Mouse (Mus musculus) heart, embryonic 14.5 days (tissue): ENCODE results near the gene Gtf2h2. TPM values are rescaled to one million over a fixed set of nuclear protein-coding genes. Genes with fewer than 3 reads are reported as not detected.

Experiments used
- ATAC-seq: fragments of 200-750 bp; cut with Nextera tagmentation; 2 replicates; pipeline ENCODE4 v1.8.0; 2017; ENCODE audit warnings: low read depth, moderate TSS enrichment; ENCODE audit not compliant: insufficient number of reproducible peaks, insufficient read depth, low FRiP score
- H3K27ac ChIP-seq, 2 experiments: fragments of 200-500 bp in 1 of 2; fragments of 300-500 bp in 1 of 2; sonication (generic) in 1 of 2; replicated peaks in 1 of 2; 2 replicates each; pipeline ENCODE4 v1.5.1; 2012 to 2014; ENCODE audit warnings: low read depth in 2 of 2, low read length in 2 of 2, control low read depth in 1 of 2, mild to moderate bottlenecking in 1 of 2, mixed read lengths in 1 of 2; ENCODE audit not compliant: control insufficient read depth in 1 of 2, insufficient read depth in 1 of 2
- H3K27me3 ChIP-seq: fragments of 300-500 bp; sonication (generic); 2 replicates; pipeline ENCODE4 v1.6.1; 2014; ENCODE audit warnings: mild to moderate bottlenecking, low read length, control low read depth; ENCODE audit not compliant: control insufficient read depth, insufficient read depth
- H3K36me3 ChIP-seq: fragments of 300-500 bp; sonication (generic); 2 replicates; pipeline ENCODE4 v1.6.1; 2014; ENCODE audit warnings: mild to moderate bottlenecking, control low read depth, low read length, mixed read lengths; ENCODE audit not compliant: control insufficient read depth, insufficient read depth
- H3K4me1 ChIP-seq, 2 experiments: fragments of 200-500 bp in 1 of 2; fragments of 300-500 bp in 1 of 2; sonication (generic) in 1 of 2; 2 replicates each; pipeline ENCODE4 v1.6.1; 2012 to 2014; ENCODE audit warnings: low read length in 2 of 2, control low read depth in 1 of 2, mixed read lengths in 1 of 2; ENCODE audit not compliant: control insufficient read depth in 2 of 2, insufficient read depth in 2 of 2
- H3K4me2 ChIP-seq: fragments of 300-500 bp; sonication (generic); 2 replicates; pipeline ENCODE4 v1.6.1; 2014; ENCODE audit warnings: mild to moderate bottlenecking, low read length
- H3K4me3 ChIP-seq, 2 experiments: fragments of 200-500 bp in 1 of 2; fragments of 300-500 bp in 1 of 2; sonication (generic) in 1 of 2; 2 replicates each; pipeline ENCODE4 v1.5.1; 2012 to 2014; ENCODE audit warnings: low read length in 2 of 2, mild to moderate bottlenecking in 2 of 2, control low read depth in 1 of 2, low read depth in 1 of 2, moderate library complexity in 1 of 2; ENCODE audit not compliant: control insufficient read depth in 1 of 2, insufficient read depth in 1 of 2
- H3K9ac ChIP-seq: fragments of 300-500 bp; sonication (generic); 2 replicates; pipeline ENCODE4 v1.6.1; 2014; ENCODE audit warnings: mild to moderate bottlenecking, low read length
- H3K9me3 ChIP-seq: fragments of 300-500 bp; sonication (generic); 2 replicates; pipeline ENCODE4 v1.6.1; 2016; ENCODE audit warnings: low read length, control low read depth; ENCODE audit not compliant: control insufficient read depth
- WGBS: fragments of 180-500 bp; shearing (Covaris S2); extraction: QIAGEN DNeasy Blood & Tissue Kit; methylation state at CpG from one replicate; pipeline ENCODE4 v1.1.7; 2014; 5-methylcytosine and 5-hydroxymethylcytosine counted together
- polyA plus RNA-seq: library from polyadenylated mRNA; unstranded; fragments of >200 nt; fragmentation: Nextera tagmentation; extraction: Ambion mirVana; gene quantifications from 2 replicates; pipeline ENCODE4 v1.2.1, GENCODE M21; 2014

Gtf2h2 gene
- polyA plus RNA-seq, result 51.4 and 55.4 TPM in 2 replicates

- peak; percentile 50 for ATAC-seq
- peaks cover 27% of the 10 kb centered on the region for H3K36me3 ChIP-seq
- WGBS, result under 1% methylated on average over 49 of the region's 51 CpGs
- peak within 1 kb of the TSS; percentile 88 for H3K4me2 ChIP-seq
- peak within 1 kb of the TSS; percentile 75 to 98 for H3K4me3 ChIP-seq
- H3K9ac ChIP-seq, result peak within 1 kb of the TSS; percentile 93
- H3K27ac ChIP-seq, result peak within 1 kb of the TSS; percentile 24 to 80
- H3K9me3 ChIP-seq, result no peaks in the 10 kb centered on the region
- no peaks in the 10 kb centered on the region for H3K27me3 ChIP-seq
- H3K4me1 ChIP-seq, result peaks cover 0 to 4% of the 10 kb centered on the region in 2 experiments; a peak in 2 of 4 replicates
Observed at GRCm38 (mm10) chr13:100492061-100492787, at the start of gene Gtf2h2. Gtf2h2 (minus strand) TSS chr13:100492579.

GRCm38 (mm10) chr13:100536149-100536548 is 43.8 kb upstream of the Gtf2h2 start:
- Histone ChIP-seq H3K27me3 (no peaks in the 10 kb centered on the region), H3K4me2 (no peak overlapping the region), H3K9ac (no peak overlapping the region), H3K4me1 (no peaks in the 10 kb centered on the region; a peak in 2 of 4 replicates), H3K4me3 (no peak overlapping the region), H3K27ac (no peak overlapping the region), H3K36me3 (no peaks in the 10 kb centered on the region), H3K9me3 (no peaks in the 10 kb centered on the region)
- WGBS, result 75% methylated on average over 3 of the region's 3 CpGs
- ATAC-seq, result no peak

GRCm38 (mm10) chr13:100532788-100533365 is 40.5 kb upstream of the Gtf2h2 start:
- Histone ChIP-seq H3K27me3 (no peaks in the 10 kb centered on the region), H3K4me2 (no peak overlapping the region), H3K9ac (no peak overlapping the region), H3K9me3 (0 out of 2 replicates have a peak, but pooled peaks cover 3% of the 10 kb centered on the region), H3K4me3 (no peak overlapping the region), H3K27ac (no peak overlapping the region), H3K4me1 (no peaks in the 10 kb centered on the region; a peak in 2 of 4 replicates), H3K36me3 (no peaks in the 10 kb centered on the region)
- 44% methylated on average over 6 of the region's 6 CpGs for WGBS
- no peak for ATAC-seq

- Histone ChIP-seq H3K4me1 (no peaks in the 10 kb centered on the region), H3K9ac (no peak overlapping the region), H3K9me3 (0 out of 2 replicates have a peak, but pooled peaks cover 3% of the 10 kb centered on the region), H3K27me3 (no peaks in the 10 kb centered on the region), H3K4me2 (no peak overlapping the region), H3K27ac (peak overlapping the region in 1 of 2 experiments; percentile 33; a peak in 1 of 4 replicates), H3K36me3 (no peaks in the 10 kb centered on the region), H3K4me3 (no peak overlapping the region)
- WGBS, result 63% methylated on average over 6 of the region's 6 CpGs
- ATAC-seq, result no peak
Observed at GRCm38 (mm10) chr13:100526649-100527038, 34.3 kb upstream of the Gtf2h2 start.

- H3K27ac ChIP-seq, result peak overlapping the region; percentile 22 to 33; a peak in 1 of 4 replicates
Observed at GRCm38 (mm10) chr13:100525935-100526648, 33.7 kb upstream of the Gtf2h2 start.

GRCm38 (mm10) chr13:100524896-100525295 is 32.5 kb upstream of the Gtf2h2 start:
- no peak overlapping the region for H3K4me2 ChIP-seq
- no peak overlapping the region for H3K4me3 ChIP-seq
- H3K9ac ChIP-seq, result no peak overlapping the region
- no peaks in the 10 kb centered on the region for H3K27me3 ChIP-seq
- H3K36me3 ChIP-seq, result no peaks in the 10 kb centered on the region
- ATAC-seq, result no peak
- WGBS, result 84% methylated on average over 6 of the region's 6 CpGs
- no peaks in the 10 kb centered on the region for H3K4me1 ChIP-seq
- no peak overlapping the region for H3K27ac ChIP-seq
- H3K9me3 ChIP-seq, result 0 out of 2 replicates have a peak, but pooled peaks cover 1% of the 10 kb centered on the region

More at GRCm38 (mm10) chr13:100525935-100526648, 33.7 kb upstream of the Gtf2h2 start:
- Histone ChIP-seq H3K9ac (no peak overlapping the region), H3K9me3 (0 out of 2 replicates have a peak, but pooled peaks cover 3% of the 10 kb centered on the region), H3K4me3 (no peak overlapping the region), H3K27me3 (no peaks in the 10 kb centered on the region), H3K36me3 (no peaks in the 10 kb centered on the region), H3K4me2 (no peak overlapping the region), H3K4me1 (no peaks in the 10 kb centered on the region)
- WGBS, result 70% methylated on average over 6 of the region's 6 CpGs
- ATAC-seq, result no peak

GRCm38 (mm10) chr13:100523698-100524097 is 31.3 kb upstream of the Gtf2h2 start:
- Histone ChIP-seq H3K9ac (no peak overlapping the region), H3K9me3 (no peaks in the 10 kb centered on the region)
- WGBS, result 84% methylated on average over 2 of the region's 2 CpGs

More at GRCm38 (mm10) chr13:100523698-100524097, 31.3 kb upstream of the Gtf2h2 start:
- no peak overlapping the region for H3K27ac ChIP-seq
- ATAC-seq, result no peak; the same call in 1 of the 2 replicates
- H3K4me2 ChIP-seq, result no peak overlapping the region
- H3K36me3 ChIP-seq, result no peaks in the 10 kb centered on the region
- H3K4me3 ChIP-seq, result no peak overlapping the region
- no peaks in the 10 kb centered on the region for H3K4me1 ChIP-seq
- H3K27me3 ChIP-seq, result no peaks in the 10 kb centered on the region
